Mouse (Mus musculus) bone marrow macrophage, adult 2 months (primary cell): ENCODE results near the gene Wipf2.

ENCODE experiments used
- CTCF ChIP-seq: IDR thresholded peaks from 2 replicates; pipeline ENCODE4 v1.5.1; 2012; ENCODE audit warnings: low read depth, mild to moderate bottlenecking, low read length, moderate library complexity
- POLR2A ChIP-seq: IDR thresholded peaks from 2 replicates; pipeline ENCODE4 v1.6.1; 2012; ENCODE audit warnings: mild to moderate bottlenecking, low read depth, low read length, borderline replicate concordance

GRCm38 (mm10) chr11:98836128-98836527 lies 27.3 kb upstream of the Wipf2 start:
- TF ChIP-seq CTCF (no peak), POLR2A (no peak)
